Mouse (Mus musculus) midbrain, embryonic 13.5 days (tissue): ENCODE data around the gene Cchcr1. TPM values are rescaled to one million over a fixed set of nuclear protein-coding genes. Genes with fewer than 3 reads are reported as not detected.

Experiments used
- ATAC-seq: fragments of 200-750 bp; cut with Nextera tagmentation; 2 replicates; pipeline ENCODE4 v1.8.0; 2017; ENCODE audit warnings: mild to moderate bottlenecking, moderate TSS enrichment, moderate library complexity
- H3K27ac ChIP-seq: fragments of 300-500 bp; sonication (generic); 2 replicates; pipeline ENCODE4 v1.5.1; 2015; ENCODE audit warnings: inconsistent platforms, mild to moderate bottlenecking, moderate library complexity
- H3K27me3 ChIP-seq: fragments of 300-500 bp; sonication (generic); 2 replicates; pipeline ENCODE4 v1.6.1; 2015; ENCODE audit warnings: mild to moderate bottlenecking, inconsistent platforms
- H3K36me3 ChIP-seq: fragments of 300-500 bp; sonication (generic); 2 replicates; pipeline ENCODE4 v1.6.1; 2015; ENCODE audit warnings: mild to moderate bottlenecking, inconsistent platforms
- H3K4me1 ChIP-seq: fragments of 300-500 bp; sonication (generic); replicated peaks from 2 replicates; pipeline ENCODE4 v1.6.1; 2015; ENCODE audit warnings: inconsistent platforms
- H3K4me2 ChIP-seq: fragments of 300-500 bp; sonication (generic); replicated peaks from 2 replicates; pipeline ENCODE4 v1.6.1; 2015; ENCODE audit warnings: moderate library complexity, mild to moderate bottlenecking, inconsistent platforms
- H3K4me3 ChIP-seq: fragments of 300-500 bp; sonication (generic); replicated peaks from 2 replicates; pipeline ENCODE4 v1.5.1; 2015; ENCODE audit warnings: mild to moderate bottlenecking, inconsistent platforms
- H3K9ac ChIP-seq: fragments of 300-500 bp; sonication (generic); replicated peaks from 2 replicates; pipeline ENCODE4 v1.6.1; 2015; ENCODE audit warnings: mild to moderate bottlenecking, inconsistent platforms
- H3K9me3 ChIP-seq: fragments of 300-500 bp; sonication (generic); 2 replicates; pipeline ENCODE4 v1.6.1; 2016; ENCODE audit warnings: mild to moderate bottlenecking, inconsistent platforms
- WGBS: fragments of 180-500 bp; shearing (Covaris S2); methylation state at CpG from one replicate; pipeline ENCODE4 v1.1.7; 2015; 5-methylcytosine and 5-hydroxymethylcytosine counted together
- polyA plus RNA-seq: library from polyadenylated mRNA; unstranded; fragments of >200 nt; fragmentation: Nextera tagmentation; extraction: Ambion mirVana; gene quantifications from 2 replicates; pipeline ENCODE4 v1.2.1, GENCODE M21; 2015

Cchcr1 gene
- polyA plus RNA-seq, 1 experiment from 2014 or later = 8.4 TPM

DNA sequence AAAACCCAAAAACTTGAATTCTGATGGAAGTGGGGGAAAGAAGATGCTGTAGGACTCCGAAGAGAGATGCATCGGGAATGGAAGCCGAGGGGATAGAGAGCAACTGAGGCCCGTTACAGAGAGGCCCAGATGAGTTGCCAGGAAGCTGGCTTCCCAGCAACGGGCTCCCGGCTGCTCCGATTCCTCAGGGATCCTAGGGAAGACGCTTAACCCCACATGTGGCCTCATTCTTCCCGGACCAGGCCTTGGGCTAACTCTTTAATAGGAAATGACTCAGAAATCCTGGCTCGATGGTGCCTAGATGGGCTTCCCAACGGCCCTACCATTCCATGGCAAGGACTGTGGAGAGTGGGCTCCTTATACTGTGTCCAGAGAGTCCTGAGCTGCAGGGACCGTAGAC is 626 bp downstream of the Cchcr1 start:
- Histone ChIP-seq H3K27ac (no peak overlapping the region), H3K4me3 (peak overlapping the region; percentile 46), H3K9ac (peak overlapping the region; percentile 42; the same call in 1 of the 2 replicates), H3K4me1 (peaks cover 34% of the 10 kb centered on the region), H3K4me2 (peak overlapping the region; percentile 80), H3K36me3 (no peaks in the 10 kb centered on the region), H3K27me3 (peaks cover 10% of the 10 kb centered on the region), H3K9me3 (no peaks in the 10 kb centered on the region)
- WGBS = 9% methylated on average over 12 of the region's 12 CpGs
- ATAC-seq = no peak

DNA sequence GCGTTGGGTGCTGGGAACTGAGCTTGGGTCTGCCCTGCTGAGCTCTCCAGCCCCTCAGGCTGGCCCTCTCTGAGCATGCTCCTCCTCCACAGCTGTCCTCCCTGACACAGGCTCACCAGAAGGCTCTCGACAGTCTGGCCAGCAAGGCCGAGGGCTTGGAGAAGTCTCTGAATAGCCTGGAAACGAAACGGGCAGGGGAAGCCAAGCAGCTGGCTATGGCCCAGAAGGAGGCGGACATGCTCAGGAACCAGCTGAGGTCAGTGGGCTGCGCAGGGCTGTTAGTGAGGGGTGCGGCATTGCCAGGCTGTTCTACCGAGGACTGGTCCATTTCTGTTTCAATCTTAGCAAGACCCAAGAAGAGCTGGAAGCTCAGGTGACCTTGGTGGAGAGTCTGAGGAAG is 7.5 kb downstream of the Cchcr1 start:
- Histone ChIP-seq H3K9ac (no peak overlapping the region), H3K4me1 (no peaks in the 10 kb centered on the region), H3K4me3 (no peak overlapping the region), H3K9me3 (no peaks in the 10 kb centered on the region), H3K27me3 (no peaks in the 10 kb centered on the region), H3K36me3 (peaks cover 10% of the 10 kb centered on the region), H3K27ac (no peak overlapping the region), H3K4me2 (no peak overlapping the region)
- WGBS = 90% methylated on average over 9 of the region's 9 CpGs
- no peak for ATAC-seq

DNA sequence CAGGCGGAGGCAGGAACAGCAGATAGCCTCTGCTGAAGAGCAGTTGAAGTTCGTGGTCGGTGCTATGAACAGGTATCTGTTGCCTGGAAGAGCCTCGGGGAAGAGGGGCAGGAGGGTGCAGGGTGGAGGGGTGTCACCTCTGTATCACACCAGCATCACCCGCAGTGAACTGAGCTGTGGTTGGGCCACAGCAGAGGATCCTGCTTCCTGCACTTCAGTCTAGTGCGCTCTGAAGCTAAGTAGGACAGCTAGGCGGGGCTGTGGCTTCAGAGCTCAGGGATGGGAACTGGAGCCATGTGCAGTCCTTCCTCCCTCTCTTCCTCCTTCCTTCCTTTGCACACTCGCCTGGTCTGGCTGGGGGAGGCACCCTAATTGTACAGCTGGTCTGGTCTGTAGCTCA is 9.7 kb downstream of the Cchcr1 start:
- Histone ChIP-seq H3K27me3 (no peaks in the 10 kb centered on the region), H3K4me2 (no peak overlapping the region), H3K4me3 (no peak overlapping the region), H3K36me3 (peaks cover 11% of the 10 kb centered on the region), H3K9me3 (no peaks in the 10 kb centered on the region), H3K4me1 (peaks cover 5% of the 10 kb centered on the region; the same call in 1 of the 2 replicates), H3K9ac (no peak overlapping the region), H3K27ac (no peak overlapping the region)
- no peak for ATAC-seq
- 77% methylated on average over 8 of the region's 8 CpGs for WGBS

DNA sequence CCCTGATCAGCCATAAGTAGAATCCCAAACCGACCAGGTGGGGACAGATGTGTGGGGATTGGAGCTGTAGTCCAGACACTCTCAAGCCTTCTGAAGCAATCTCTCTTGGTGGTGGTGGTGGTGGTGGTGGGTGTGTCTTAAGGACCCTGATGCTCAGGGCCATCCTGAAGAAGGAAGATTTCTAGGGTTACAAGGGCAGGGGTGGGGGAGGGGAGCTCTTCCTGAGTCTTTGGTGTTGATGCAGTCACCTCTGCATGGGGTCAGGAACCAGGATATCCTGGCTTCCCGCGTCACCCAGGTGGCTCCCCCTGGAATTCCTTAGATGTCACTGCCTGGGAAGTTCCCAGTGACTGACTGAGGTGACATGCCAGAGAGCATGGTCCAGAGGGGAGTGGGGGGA is 15.5 kb downstream of the Cchcr1 start:
- H3K4me1 ChIP-seq = peaks cover 5% of the 10 kb centered on the region; the same call in 1 of the 2 replicates
- H3K4me3 ChIP-seq = no peak overlapping the region
- WGBS = 26% methylated on average over 3 of the region's 3 CpGs
- H3K9me3 ChIP-seq = no peaks in the 10 kb centered on the region
- H3K27me3 ChIP-seq = no peaks in the 10 kb centered on the region
- H3K9ac ChIP-seq = no peak overlapping the region
- ATAC-seq = no peak
- H3K4me2 ChIP-seq = no peak overlapping the region
- H3K36me3 ChIP-seq = 0 out of 2 replicates have a peak, but pooled peaks cover 3% of the 10 kb centered on the region
- H3K27ac ChIP-seq = no peak overlapping the region

DNA sequence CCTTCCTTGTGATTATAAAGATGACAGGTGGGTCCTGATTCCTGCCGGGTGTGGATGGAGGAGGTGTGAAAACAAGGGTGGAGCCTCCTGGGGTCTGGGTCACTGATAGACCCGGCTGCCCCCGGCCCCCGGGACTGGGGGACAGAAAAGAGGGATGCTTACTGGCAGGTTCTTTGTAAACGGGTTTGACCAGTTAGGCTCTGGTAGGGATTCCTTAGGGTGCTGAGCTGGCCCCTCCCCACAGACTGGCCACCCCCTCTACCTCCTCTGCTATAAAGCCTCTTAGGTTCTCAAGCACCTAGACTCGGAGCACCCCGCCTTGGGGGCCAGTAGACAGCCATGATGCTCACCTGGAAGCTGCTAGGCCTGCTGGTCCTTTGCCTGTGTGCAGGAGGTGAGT is 16.0 kb downstream of the Cchcr1 start, which contains the start of gene Psors1c2:
Gene Psors1c2 (plus strand): TSS at position 301 of the 400 bp plus-strand sequence.
- no peak for ATAC-seq
- H3K4me3 ChIP-seq = no peak within 1 kb of the TSS
- H3K27ac ChIP-seq = no peak within 1 kb of the TSS
- no peak within 1 kb of the TSS for H3K9ac ChIP-seq
- H3K4me1 ChIP-seq = peaks cover 5% of the 10 kb centered on the region; the same call in 1 of the 2 replicates
- no peak within 1 kb of the TSS for H3K4me2 ChIP-seq
- no peaks in the 10 kb centered on the region for H3K9me3 ChIP-seq
- WGBS = 55% methylated on average over 7 of the region's 7 CpGs
- H3K36me3 ChIP-seq = 0 out of 2 replicates have a peak, but pooled peaks cover 3% of the 10 kb centered on the region
- no peaks in the 10 kb centered on the region for H3K27me3 ChIP-seq

DNA sequence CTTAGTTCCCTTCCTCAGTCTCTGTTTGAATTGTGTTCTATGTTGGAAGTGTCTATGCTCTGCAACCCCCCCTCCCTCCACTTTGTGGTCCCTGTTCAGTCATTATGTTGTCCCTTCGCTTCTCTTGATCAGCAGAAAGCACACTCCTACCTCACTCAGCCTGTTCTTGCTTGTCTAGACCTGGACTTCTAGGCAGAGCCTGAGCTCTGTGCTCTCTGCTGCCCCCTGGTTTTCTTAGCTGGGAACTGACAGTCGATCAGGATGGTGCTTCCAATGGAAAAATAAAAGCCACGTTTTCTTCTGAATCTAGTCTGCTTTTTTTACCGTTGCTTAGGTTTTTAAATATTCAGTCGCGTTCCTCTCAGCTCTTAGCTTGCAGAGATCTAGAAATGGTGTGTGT is 17.4 kb downstream of the Cchcr1 start:
- Histone ChIP-seq H3K9ac (no peak overlapping the region), H3K4me1 (peaks cover 5% of the 10 kb centered on the region; the same call in 1 of the 2 replicates), H3K4me3 (no peak overlapping the region), H3K27ac (no peak overlapping the region), H3K27me3 (no peaks in the 10 kb centered on the region), H3K4me2 (no peak overlapping the region), H3K9me3 (no peaks in the 10 kb centered on the region), H3K36me3 (0 out of 2 replicates have a peak, but pooled peaks cover 1% of the 10 kb centered on the region)
- ATAC-seq = peak; percentile 68; the same call in 1 of the 2 replicates
- WGBS = 12% methylated on average over 6 of the region's 6 CpGs

DNA sequence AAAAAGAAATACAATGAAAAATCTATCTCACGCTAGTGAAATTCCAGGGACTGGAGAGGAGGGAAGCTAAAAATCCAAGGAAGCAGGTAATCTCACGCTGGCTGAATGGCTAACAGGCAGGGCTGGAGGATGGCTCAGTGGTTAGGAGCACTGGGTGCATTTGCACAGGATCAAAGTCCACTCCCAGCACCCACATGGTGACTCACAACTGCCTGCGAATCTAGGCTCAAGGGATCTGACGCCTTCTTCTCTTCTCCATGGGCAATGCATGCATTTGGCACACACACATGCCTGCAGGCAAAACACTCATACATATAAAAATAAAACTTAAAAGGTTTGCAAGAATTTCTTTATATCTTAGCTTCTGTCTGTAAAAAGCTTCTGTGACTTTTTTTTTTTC is 20.5 kb downstream of the Cchcr1 start:
- Histone ChIP-seq H3K4me2 (no peak overlapping the region), H3K9me3 (no peaks in the 10 kb centered on the region), H3K36me3 (no peaks in the 10 kb centered on the region), H3K27me3 (no peaks in the 10 kb centered on the region), H3K27ac (no peak overlapping the region), H3K4me3 (no peak overlapping the region), H3K4me1 (no peaks in the 10 kb centered on the region), H3K9ac (no peak overlapping the region)
- no peak for ATAC-seq
- WGBS = 88% methylated on average over 4 of the region's 4 CpGs

DNA sequence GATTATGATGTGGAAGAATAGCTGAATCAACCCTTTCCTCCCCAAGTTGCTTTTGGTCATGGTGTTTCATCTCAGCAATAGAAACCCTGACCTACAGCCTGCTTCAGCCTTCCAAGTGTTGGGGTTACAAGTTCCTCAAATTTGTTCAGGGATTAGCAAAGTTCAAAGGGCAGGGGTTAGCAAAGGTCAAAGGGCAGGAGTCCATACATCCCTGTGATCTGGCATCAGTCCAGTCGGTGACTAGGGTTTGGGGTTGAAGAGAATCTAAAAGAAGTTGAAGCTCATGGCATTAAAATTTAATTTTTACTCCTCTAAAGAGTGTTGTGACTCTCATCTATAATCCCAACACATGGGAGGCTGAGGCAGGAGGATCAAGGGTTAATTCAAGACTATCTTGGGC is 21.6 kb downstream of the Cchcr1 start:
- Histone ChIP-seq H3K4me2 (no peak overlapping the region), H3K27me3 (no peaks in the 10 kb centered on the region), H3K27ac (no peak overlapping the region), H3K9ac (no peak overlapping the region), H3K4me3 (no peak overlapping the region), H3K9me3 (no peaks in the 10 kb centered on the region), H3K36me3 (no peaks in the 10 kb centered on the region), H3K4me1 (peaks cover 8% of the 10 kb centered on the region)
- 70% methylated on average over 1 of the region's 1 CpGs for WGBS
- no peak for ATAC-seq

DNA sequence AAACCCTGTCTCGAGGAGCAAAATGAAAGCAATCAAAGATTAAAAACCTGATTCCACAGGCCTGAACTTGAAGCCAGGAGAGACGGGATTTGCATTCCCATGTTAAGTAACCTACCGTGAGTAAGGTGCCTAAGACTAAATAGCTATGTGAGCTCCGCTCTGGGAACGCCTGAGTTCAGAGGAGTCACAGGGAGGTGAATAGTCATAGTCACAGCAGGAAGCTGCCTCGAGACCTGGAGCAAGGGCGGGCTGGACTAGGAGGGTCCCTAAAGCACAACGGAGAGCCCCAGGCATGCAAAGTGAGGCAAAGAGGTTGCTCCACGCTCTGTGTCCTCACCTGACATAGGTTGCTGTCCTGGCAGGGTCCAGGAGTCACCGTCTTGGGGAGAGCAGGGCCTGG is 22.6 kb downstream of the Cchcr1 start:
- no peak overlapping the region for H3K4me2 ChIP-seq
- H3K9ac ChIP-seq = no peak overlapping the region
- 56% methylated on average over 10 of the region's 10 CpGs for WGBS
- ATAC-seq = no peak
- H3K36me3 ChIP-seq = no peaks in the 10 kb centered on the region
- H3K27me3 ChIP-seq = no peaks in the 10 kb centered on the region
- no peak overlapping the region for H3K4me3 ChIP-seq
- peaks cover 14% of the 10 kb centered on the region for H3K4me1 ChIP-seq
- no peaks in the 10 kb centered on the region for H3K9me3 ChIP-seq
- H3K27ac ChIP-seq = no peak overlapping the region

DNA sequence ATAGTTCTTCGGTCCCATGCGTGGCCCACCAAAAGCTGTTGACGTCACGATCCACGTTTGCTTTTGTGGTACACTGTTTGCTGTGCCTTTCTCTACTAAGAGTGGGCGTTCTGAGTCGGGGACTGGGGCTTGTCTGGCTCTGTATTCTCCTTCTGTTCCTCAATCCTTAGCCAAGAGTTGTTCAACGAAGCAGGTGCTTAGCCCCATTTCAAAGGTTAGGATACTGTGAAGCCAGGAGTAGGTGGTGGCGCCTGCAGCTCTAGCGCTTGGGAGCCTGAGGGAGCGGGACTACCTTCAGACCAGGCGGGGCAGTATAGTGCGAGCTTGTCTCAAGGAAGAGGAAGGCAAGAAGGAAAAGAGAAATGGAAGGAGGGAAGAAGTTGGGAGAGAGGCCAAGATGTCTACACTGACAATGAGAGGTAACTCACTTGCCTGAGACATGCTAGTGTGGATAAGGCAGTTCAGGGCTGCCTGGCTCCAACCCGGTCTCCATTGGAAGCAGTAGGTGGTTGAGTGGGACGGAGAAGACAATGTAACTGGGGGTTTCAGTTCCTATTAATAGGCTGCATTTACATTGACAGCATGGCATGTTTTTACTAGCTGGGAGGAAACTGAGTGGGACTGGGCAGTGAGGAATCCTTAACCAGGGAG is 26.0 kb downstream of the Cchcr1 start:
- no peak overlapping the region for H3K9ac ChIP-seq
- H3K4me3 ChIP-seq = no peak overlapping the region
- peak overlapping the region; percentile 54; the same call in 1 of the 2 replicates for H3K27ac ChIP-seq
- H3K4me2 ChIP-seq = peak overlapping the region; percentile 35
- 76% methylated on average over 15 of the region's 15 CpGs for WGBS
- peak; percentile 26; the same call in 1 of the 2 replicates for ATAC-seq
- no peaks in the 10 kb centered on the region for H3K27me3 ChIP-seq
- no peaks in the 10 kb centered on the region for H3K9me3 ChIP-seq
- no peaks in the 10 kb centered on the region for H3K36me3 ChIP-seq
- peaks cover 19% of the 10 kb centered on the region for H3K4me1 ChIP-seq

DNA sequence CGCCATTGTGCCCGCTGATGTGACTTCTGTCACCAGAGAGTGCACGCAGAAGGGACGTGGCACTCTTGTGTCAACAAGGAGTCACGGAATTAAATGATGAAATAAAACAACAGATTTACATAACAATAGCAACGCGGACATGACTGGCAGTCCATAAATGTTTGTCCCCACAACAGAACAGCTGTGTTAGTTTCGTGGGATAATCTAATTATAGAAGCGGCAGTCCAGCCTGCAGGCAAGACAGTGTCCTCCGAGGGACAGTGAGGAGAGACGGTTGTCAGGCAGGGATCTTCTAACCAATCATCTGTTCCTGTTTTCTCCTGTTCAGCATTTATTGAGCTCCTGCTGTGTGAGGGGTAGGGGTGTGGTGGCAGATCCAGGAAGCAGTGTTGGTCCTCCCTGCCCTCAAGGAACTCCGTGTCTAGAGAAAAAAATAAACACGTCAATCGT is 26.5 kb downstream of the Cchcr1 start:
- no peaks in the 10 kb centered on the region for H3K36me3 ChIP-seq
- ATAC-seq = peak; percentile 68
- WGBS = 20% methylated on average over 14 of the region's 14 CpGs
- H3K27ac ChIP-seq = peak overlapping the region; percentile 56; the same call in 1 of the 2 replicates
- peaks cover 19% of the 10 kb centered on the region for H3K4me1 ChIP-seq
- H3K4me3 ChIP-seq = no peak overlapping the region
- peak overlapping the region; percentile 35 for H3K4me2 ChIP-seq
- H3K9me3 ChIP-seq = no peaks in the 10 kb centered on the region
- H3K27me3 ChIP-seq = no peaks in the 10 kb centered on the region
- peak overlapping the region; percentile 29; the same call in 1 of the 2 replicates for H3K9ac ChIP-seq

DNA sequence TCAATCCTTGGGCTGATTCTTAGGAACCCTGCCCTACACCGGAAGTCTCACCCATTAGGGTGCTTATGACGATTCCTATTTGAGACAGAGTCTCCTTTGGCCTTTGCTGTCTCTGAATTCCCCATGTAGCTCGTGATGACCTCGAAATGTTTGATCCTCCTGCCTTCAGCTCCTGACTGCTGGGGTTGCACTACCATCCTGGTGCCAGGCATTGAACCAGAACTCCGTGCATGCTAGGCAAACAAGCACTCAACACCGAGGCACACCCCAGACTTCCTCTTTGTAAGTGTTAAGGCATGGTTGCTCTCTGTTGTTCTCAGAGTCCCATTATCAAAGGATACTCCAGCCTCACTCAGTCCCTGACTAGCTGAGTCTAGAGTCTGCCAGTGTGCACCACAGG is 27.1 kb downstream of the Cchcr1 start:
- Histone ChIP-seq H3K4me2 (no peak overlapping the region), H3K27me3 (no peaks in the 10 kb centered on the region), H3K36me3 (no peaks in the 10 kb centered on the region), H3K4me1 (peaks cover 19% of the 10 kb centered on the region), H3K4me3 (no peak overlapping the region), H3K27ac (peak overlapping the region; percentile 56; the same call in 1 of the 2 replicates), H3K9me3 (no peaks in the 10 kb centered on the region), H3K9ac (peak overlapping the region; percentile 29; the same call in 1 of the 2 replicates)
- WGBS = 70% methylated on average over 6 of the region's 6 CpGs
- no peak for ATAC-seq
